Mouse (Mus musculus) kidney, adult 2 months (tissue): Measurements from ENCODE around the gene Ttc41.

Experiments
- CTCF ChIP-seq: fragments of 200-500 bp; conservative IDR thresholded peaks from 2 replicates; pipeline ENCODE4 v1.5.1; 2011; ENCODE audit warnings: low read depth, mild to moderate bottlenecking, control low read depth, low read length, moderate library complexity, mixed read lengths; ENCODE audit not compliant: insufficient read depth, insufficient read length
- POLR2A ChIP-seq: fragments of 200-500 bp; IDR thresholded peaks from one replicate; pipeline ENCODE4 v1.6.1; 2011; ENCODE audit warnings: low read depth, low read length, control low read depth

- TF ChIP-seq CTCF (no peak), POLR2A (no peak)
Observed at GRCm38 (mm10) chr10:86810000-86810399, 104.4 kb downstream of the Ttc41 start.
